Mouse (Mus musculus) heart, embryonic 14.5 days (tissue): Measurements from ENCODE around the gene Fam228a. TPM values are rescaled to one million over a fixed set of nuclear protein-coding genes. Genes with fewer than 3 reads are reported as not detected.

ENCODE experiments used
- ATAC-seq: fragments of 200-750 bp; cut with Nextera tagmentation; 2 replicates; pipeline ENCODE4 v1.8.0; 2017; ENCODE audit warnings: low read depth, moderate TSS enrichment; ENCODE audit not compliant: insufficient number of reproducible peaks, insufficient read depth, low FRiP score
- H3K27ac ChIP-seq, 2 experiments: fragments of 200-500 bp in 1 of 2; fragments of 300-500 bp in 1 of 2; sonication (generic) in 1 of 2; replicated peaks in 1 of 2; 2 replicates each; pipeline ENCODE4 v1.5.1; 2012 to 2014; ENCODE audit warnings: low read depth in 2 of 2, low read length in 2 of 2, control low read depth in 1 of 2, mild to moderate bottlenecking in 1 of 2, mixed read lengths in 1 of 2; ENCODE audit not compliant: control insufficient read depth in 1 of 2, insufficient read depth in 1 of 2
- H3K27me3 ChIP-seq: fragments of 300-500 bp; sonication (generic); 2 replicates; pipeline ENCODE4 v1.6.1; 2014; ENCODE audit warnings: mild to moderate bottlenecking, low read length, control low read depth; ENCODE audit not compliant: control insufficient read depth, insufficient read depth
- H3K36me3 ChIP-seq: fragments of 300-500 bp; sonication (generic); 2 replicates; pipeline ENCODE4 v1.6.1; 2014; ENCODE audit warnings: mild to moderate bottlenecking, control low read depth, low read length, mixed read lengths; ENCODE audit not compliant: control insufficient read depth, insufficient read depth
- H3K4me1 ChIP-seq, 2 experiments: fragments of 200-500 bp in 1 of 2; fragments of 300-500 bp in 1 of 2; sonication (generic) in 1 of 2; 2 replicates each; pipeline ENCODE4 v1.6.1; 2012 to 2014; ENCODE audit warnings: low read length in 2 of 2, control low read depth in 1 of 2, mixed read lengths in 1 of 2; ENCODE audit not compliant: control insufficient read depth in 2 of 2, insufficient read depth in 2 of 2
- H3K4me2 ChIP-seq: fragments of 300-500 bp; sonication (generic); 2 replicates; pipeline ENCODE4 v1.6.1; 2014; ENCODE audit warnings: mild to moderate bottlenecking, low read length
- H3K4me3 ChIP-seq, 2 experiments: fragments of 200-500 bp in 1 of 2; fragments of 300-500 bp in 1 of 2; sonication (generic) in 1 of 2; 2 replicates each; pipeline ENCODE4 v1.5.1; 2012 to 2014; ENCODE audit warnings: low read length in 2 of 2, mild to moderate bottlenecking in 2 of 2, control low read depth in 1 of 2, low read depth in 1 of 2, moderate library complexity in 1 of 2; ENCODE audit not compliant: control insufficient read depth in 1 of 2, insufficient read depth in 1 of 2
- H3K9ac ChIP-seq: fragments of 300-500 bp; sonication (generic); 2 replicates; pipeline ENCODE4 v1.6.1; 2014; ENCODE audit warnings: mild to moderate bottlenecking, low read length
- H3K9me3 ChIP-seq: fragments of 300-500 bp; sonication (generic); 2 replicates; pipeline ENCODE4 v1.6.1; 2016; ENCODE audit warnings: low read length, control low read depth; ENCODE audit not compliant: control insufficient read depth
- WGBS: fragments of 180-500 bp; shearing (Covaris S2); extraction: QIAGEN DNeasy Blood & Tissue Kit; methylation state at CpG from one replicate; pipeline ENCODE4 v1.1.7; 2014; 5-methylcytosine and 5-hydroxymethylcytosine counted together
- polyA plus RNA-seq: library from polyadenylated mRNA; unstranded; fragments of >200 nt; fragmentation: Nextera tagmentation; extraction: Ambion mirVana; gene quantifications from 2 replicates; pipeline ENCODE4 v1.2.1, GENCODE M21; 2014

Fam228a gene
- polyA plus RNA-seq, 1 experiment from 2014 or later = 0.39 TPM

GRCm38 (mm10) chr12:4676336-4676735 lies 61.9 kb downstream of the Fam228a start:
- H3K27me3 ChIP-seq = no peaks in the 10 kb centered on the region
- H3K4me1 ChIP-seq = peaks cover 7 to 11% of the 10 kb centered on the region in 2 experiments
- WGBS = 97% methylated on average over 1 of the region's 1 CpGs
- H3K4me3 ChIP-seq = no peak overlapping the region
- no peak for ATAC-seq
- H3K36me3 ChIP-seq = peaks cover 71% of the 10 kb centered on the region
- no peak overlapping the region for H3K9ac ChIP-seq
- no peak overlapping the region for H3K4me2 ChIP-seq
- H3K9me3 ChIP-seq = no peaks in the 10 kb centered on the region
- no peak overlapping the region for H3K27ac ChIP-seq

- WGBS = 74% methylated on average over 5 of the region's 5 CpGs
- Histone ChIP-seq H3K4me1 (peaks cover 0 to 3% of the 10 kb centered on the region in 2 experiments; a peak in 1 of 4 replicates), H3K9me3 (no peaks in the 10 kb centered on the region), H3K27me3 (no peaks in the 10 kb centered on the region), H3K4me3 (no peak overlapping the region), H3K27ac (no peak overlapping the region), H3K36me3 (peaks cover 68% of the 10 kb centered on the region), H3K9ac (no peak overlapping the region), H3K4me2 (no peak overlapping the region)
- no peak for ATAC-seq
Observed at GRCm38 (mm10) chr12:4665675-4666037, 72.6 kb downstream of the Fam228a start.

- H3K4me1 ChIP-seq = peaks cover 0 to 3% of the 10 kb centered on the region in 2 experiments; a peak in 1 of 4 replicates
- ATAC-seq = no peak
- H3K9ac ChIP-seq = no peak overlapping the region
- H3K4me3 ChIP-seq = no peak overlapping the region
- H3K27ac ChIP-seq = no peak overlapping the region
- WGBS = 57% methylated on average over 7 of the region's 7 CpGs
- H3K4me2 ChIP-seq = no peak overlapping the region
- H3K27me3 ChIP-seq = no peaks in the 10 kb centered on the region
- H3K9me3 ChIP-seq = no peaks in the 10 kb centered on the region
- H3K36me3 ChIP-seq = peaks cover 67% of the 10 kb centered on the region
Observed at GRCm38 (mm10) chr12:4664929-4665674, 73.1 kb downstream of the Fam228a start.

Other genes starting within 250 kb of the Fam228a start
- 47.2 and 48.4 TPM in 2 replicates for gene Itsn2, start 145.8 kb downstream of the Fam228a start, polyA plus RNA-seq
- gene Gm3625, start 145.5 kb downstream of the Fam228a start, polyA plus RNA-seq = not detected in 2 replicates
- 2.6 and 2.8 TPM in 2 replicates for gene Pfn4, start 30.6 kb upstream of the Fam228a start, polyA plus RNA-seq
- 4.6 TPM in 2 replicates for gene Fam228b, start 30.8 kb upstream of the Fam228a start, polyA plus RNA-seq
- 150 and 173 TPM in 2 replicates for gene Sf3b6, start 79.1 kb upstream of the Fam228a start, polyA plus RNA-seq
- 11.4 and 13.0 TPM in 2 replicates for gene Fkbp1b, start 103.2 kb upstream of the Fam228a start, polyA plus RNA-seq
- 13.8 and 14.4 TPM in 2 replicates for gene Wdcp, start 104.9 kb upstream of the Fam228a start, polyA plus RNA-seq
- gene Mfsd2b, start 135.9 kb upstream of the Fam228a start, polyA plus RNA-seq = 1.7 and 1.8 TPM in 2 replicates
- gene Ubxn2a, start 169.3 kb upstream of the Fam228a start, polyA plus RNA-seq = 31.1 and 34.2 TPM in 2 replicates
- gene Atad2b, start 178.9 kb upstream of the Fam228a start, polyA plus RNA-seq = 13.0 and 15.0 TPM in 2 replicates